Comparison of ENCODE assay signal across 17 mouse cellular contexts in the genomic region with DNA sequence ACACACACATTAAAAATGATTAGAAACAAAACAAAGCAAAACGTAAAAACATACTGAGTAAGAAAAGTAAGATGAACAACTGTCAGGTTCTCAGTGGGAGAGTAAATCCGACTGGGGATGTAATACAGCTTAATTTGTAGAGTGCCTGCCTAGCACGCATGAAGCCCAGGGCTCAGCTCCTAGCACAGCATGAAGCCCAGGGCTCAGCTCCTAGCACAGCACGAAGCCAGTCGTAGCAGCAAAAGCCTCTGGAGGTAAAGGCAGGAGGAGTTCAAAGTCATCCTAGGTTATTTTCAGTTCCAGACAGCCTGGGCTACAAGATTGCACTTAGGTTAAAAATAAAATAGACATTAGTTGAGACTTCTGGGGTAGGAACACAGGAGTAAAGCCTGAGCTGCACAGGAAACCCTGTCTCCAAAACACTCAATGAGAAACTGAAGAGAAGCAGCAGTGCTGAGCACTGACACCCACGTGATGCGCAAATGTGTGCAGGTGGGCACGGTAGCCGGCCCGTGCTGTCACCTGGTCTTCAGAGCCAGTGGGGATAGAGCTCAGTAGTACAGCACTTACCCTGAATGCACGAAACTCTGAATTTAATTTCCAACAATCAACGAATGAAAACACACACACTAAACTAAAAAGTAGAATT. TPM values are rescaled to one million over a fixed set of nuclear protein-coding genes. Genes with fewer than 3 reads are reported as not detected.
DNase-seq lines count a peak whose midpoint lies in the region; ATAC-seq and TF ChIP-seq lines count a peak whose summit lies in the region.
"Had no signal": no experiment of that assay in that cellular context is flagged by ENCODE, and none has a peak within 500 bp of the region (broad histone marks: within the 10 kb centered on the region; RNA-seq: fewer than 3 reads in every experiment).

No protein-coding gene starts in this region.

- H3K4me1 ChIP-seq in heart, embryonic 15.5 days (replicated peaks) = peaks cover 31% of the 10 kb centered on the region
- peaks cover 28% of the 10 kb centered on the region for H3K4me1 ChIP-seq in heart, embryonic 10.5 days
- peaks cover 5 to 13% of the 10 kb centered on the region in 2 experiments for H3K4me1 ChIP-seq in MEL (ENCODE audit: control insufficient read depth in 1 of 2, insufficient read depth in 2 of 2, low read length in 2 of 2)
- H3K4me1 ChIP-seq in midbrain, postnatal 0 days (ENCODE audit: insufficient read depth, low read length) = 0 out of 2 replicates have a peak, but pooled peaks cover 2% of the 10 kb centered on the region
- H3K4me1 ChIP-seq: embryonic facial prominence, embryonic 12.5 days; neural tube, embryonic 12.5 days had no signal

- H3K27ac ChIP-seq in heart, embryonic 15.5 days = peak overlapping the region; percentile 60; the same call in 1 of the 2 replicates
- H3K27ac ChIP-seq in heart, embryonic 10.5 days = no peak overlapping the region
- peak overlapping the region; percentile 35 for H3K27ac ChIP-seq in MEL (ENCODE audit: control insufficient read depth, low read depth, low read length)
- H3K27ac ChIP-seq in midbrain, postnatal 0 days (ENCODE audit: low read depth, low read length) = no peak overlapping the region
- H3K27ac ChIP-seq: embryonic facial prominence, embryonic 12.5 days; hindbrain, embryonic 14.5 days; lung, embryonic 15.5 days; neural tube, embryonic 12.5 days had no signal

- no peak for DNase-seq in heart, embryonic 10.5 days (ENCODE audit: low spot score)
- no peak for DNase-seq in MEL (ENCODE audit: low read depth, low spot score)
- DNase-seq in thymus, postnatal 36 days = peak; percentile 35 to 64
- no peak for DNase-seq in midbrain, postnatal 0 days (ENCODE audit: low spot score)
- no peak for DNase-seq in left cerebral cortex, postnatal 10 days (ENCODE audit: extremely low spot score in 1 of 2, low spot score in 2 of 2)
- DNase-seq: kidney, adult 18-20 months; kidney, postnatal 14 days; layer of hippocampus, adult 9-11 months; right cerebral cortex, postnatal 4 days had no signal

- TF ChIP-seq CTCF in MEL (IDR thresholded peaks at IDR 0.05 in 2 of 3, conservative IDR thresholded peaks at IDR 0.05 in 1 of 3; ENCODE audit: control insufficient read depth in 1 of 3, insufficient read depth in 1 of 3, low read depth in 2 of 3, low read length in 3 of 3, poor library complexity in 1 of 3, severe bottlenecking in 1 of 3) = no peak
- TF ChIP-seq CTCF in midbrain, postnatal 0 days (IDR thresholded peaks at IDR 0.05) = no peak

- 76% methylated on average over 12 of the region's 12 CpGs for WGBS in heart, embryonic 15.5 days
- WGBS in heart, embryonic 10.5 days = 74% methylated on average over 12 of the region's 12 CpGs
- WGBS in midbrain, postnatal 0 days = 73% methylated on average over 12 of the region's 12 CpGs

- no peak for TF ChIP-seq POLR2A in MEL (IDR thresholded peaks at IDR 0.05; ENCODE audit: control insufficient read depth in 1 of 2, insufficient read depth in 1 of 2, low read depth in 1 of 2, low read length in 2 of 2, poor library complexity in 1 of 2)

- H3K27me3 ChIP-seq in heart, embryonic 15.5 days = no peaks in the 10 kb centered on the region
- no peaks in the 10 kb centered on the region for H3K27me3 ChIP-seq in heart, embryonic 10.5 days (ENCODE audit: insufficient read depth, poor library complexity, severe bottlenecking)
- no peaks in the 10 kb centered on the region for H3K27me3 ChIP-seq in MEL (ENCODE audit: control insufficient read depth in 1 of 2, insufficient read depth in 2 of 2, low read length in 2 of 2)
- no peaks in the 10 kb centered on the region for H3K27me3 ChIP-seq in midbrain, postnatal 0 days (ENCODE audit: insufficient read depth, low read length)
- H3K27me3 ChIP-seq: embryonic facial prominence, embryonic 12.5 days; lung, embryonic 15.5 days; neural tube, embryonic 12.5 days had no signal

- H3K9me3 ChIP-seq in heart, embryonic 15.5 days (replicated peaks) = no peaks in the 10 kb centered on the region
- no peaks in the 10 kb centered on the region for H3K9me3 ChIP-seq in heart, embryonic 10.5 days
- H3K9me3 ChIP-seq in MEL (replicated peaks; ENCODE audit: insufficient read depth, low read length) = no peaks in the 10 kb centered on the region
- no peaks in the 10 kb centered on the region for H3K9me3 ChIP-seq in midbrain, postnatal 0 days (ENCODE audit: low read length)
- H3K9me3 ChIP-seq: embryonic facial prominence, embryonic 12.5 days; lung, embryonic 15.5 days; neural tube, embryonic 12.5 days had no signal

- H3K79me2 ChIP-seq in MEL (ENCODE audit: control insufficient read depth, insufficient read depth, low read length, poor library complexity) = peaks cover 28% of the 10 kb centered on the region

- H3K4me2 ChIP-seq in heart, embryonic 15.5 days = no peak overlapping the region
- no peak overlapping the region for H3K4me2 ChIP-seq in midbrain, postnatal 0 days (ENCODE audit: low read depth, low read length, poor library complexity, severe bottlenecking)
- H3K4me2 ChIP-seq: embryonic facial prominence, embryonic 12.5 days; hindbrain, embryonic 14.5 days; liver, embryonic 11.5 days; lung, embryonic 15.5 days; neural tube, embryonic 12.5 days had no signal

- H3K9ac ChIP-seq in heart, embryonic 15.5 days = no peak overlapping the region
- no peak overlapping the region for H3K9ac ChIP-seq in MEL (ENCODE audit: control insufficient read depth, low read depth, low read length, poor library complexity, severe bottlenecking)
- no peak overlapping the region for H3K9ac ChIP-seq in midbrain, postnatal 0 days (replicated peaks; ENCODE audit: low read length, poor library complexity, severe bottlenecking)
- H3K9ac ChIP-seq: embryonic facial prominence, embryonic 12.5 days; hindbrain, embryonic 14.5 days; lung, embryonic 15.5 days; neural tube, embryonic 12.5 days had no signal

- no peaks in the 10 kb centered on the region for H3K36me3 ChIP-seq in heart, embryonic 15.5 days
- 0 out of 2 replicates have a peak, but pooled peaks cover 15% of the 10 kb centered on the region for H3K36me3 ChIP-seq in heart, embryonic 10.5 days
- H3K36me3 ChIP-seq in MEL (ENCODE audit: control insufficient read depth in 1 of 2, insufficient read depth in 2 of 2, low read length in 2 of 2) = peaks cover 0 to 19% of the 10 kb centered on the region in 2 experiments; a peak in 2 of 4 replicates
- H3K36me3 ChIP-seq in midbrain, postnatal 0 days (ENCODE audit: insufficient read depth, low read length) = no peaks in the 10 kb centered on the region
- H3K36me3 ChIP-seq: lung, embryonic 15.5 days; neural tube, embryonic 12.5 days had no signal

- no peak for TF ChIP-seq RAD21 in MEL (IDR thresholded peaks at IDR 0.05; ENCODE audit: low read depth, low read length)

- no peak for ATAC-seq in heart, embryonic 15.5 days (replicated peaks; ENCODE audit: insufficient number of reproducible peaks, insufficient read depth, low FRiP score, low read depth)
- ATAC-seq in erythroblast, adult 5-6 weeks (replicated peaks; ENCODE audit: low FRiP score, poor library complexity, severe bottlenecking) = peak; percentile 17; the same call in 1 of the 2 replicates
- ATAC-seq in midbrain, postnatal 0 days (ENCODE audit: low FRiP score) = no peak
- ATAC-seq: midbrain, embryonic 16.5 days had no signal

- TF ChIP-seq EP300 in MEL (IDR thresholded peaks at IDR 0.05; ENCODE audit: low read depth in 1 of 2, low read length in 2 of 2) = no peak

- intact Hi-C loops in left cerebral cortex, postnatal 10 days (cut with DNase I) = loop anchor here (5.0 kb wide), 2 partner anchors 84 to 139 kb away; no protein-coding TSS in a partner anchor

- H3K4me3 ChIP-seq in heart, embryonic 15.5 days = no peak overlapping the region
- H3K4me3 ChIP-seq in heart, embryonic 10.5 days = no peak overlapping the region
- no peak overlapping the region for H3K4me3 ChIP-seq in MEL (ENCODE audit: control insufficient read depth in 1 of 2, insufficient read depth in 1 of 2, low read depth in 2 of 2, low read length in 2 of 2)
- H3K4me3 ChIP-seq in midbrain, postnatal 0 days (ENCODE audit: low read depth, low read length) = no peak overlapping the region
- H3K4me3 ChIP-seq: embryonic facial prominence, embryonic 12.5 days; lung, embryonic 15.5 days; neural tube, embryonic 12.5 days had no signal

TF ChIP-seq in MEL, 35 proteins besides CTCF, POLR2A, EP300 and RAD21:
- TF ChIP-seq MAFK (IDR thresholded peaks at IDR 0.05; ENCODE audit: borderline replicate concordance, low read depth, low read length) = no peak

RNA-seq across cellular contexts. Expression of gene Atp1b3, which starts 11.0 kb away (rescaled TPM):
- polyA plus RNA-seq in heart, embryonic 15.5 days (2015; fragmentation: Nextera tagmentation; extraction: Ambion mirVana) = 120 and 130 TPM in 2 replicates
- 163 TPM in 2 replicates for polyA plus RNA-seq in heart, embryonic 10.5 days (2016; fragmentation: Nextera tagmentation; extraction: Ambion mirVana)
- 57.8 TPM in 2 replicates for total RNA-seq in MEL (2012; rRNA removed)
- 10 to 100 TPM in 1 of 2 experiments, not detected in 1; 70.6 TPM for polyA plus RNA-seq in MEL (2012; ENCODE audit: insufficient read depth in 1 of 2, insufficient read length in 2 of 2, low read depth in 1 of 2, low replicate concordance in 2 of 2, missing spikeins in 1 of 2)
- total RNA-seq in erythroblast, adult 5-6 weeks (2015; ENCODE audit: low replicate concordance) = 55.0 and 62.6 TPM in 2 replicates
- total RNA-seq in erythroblast, adult 5-6 weeks (2017; ENCODE audit: low replicate concordance) = 44.9 and 64.3 TPM in 2 replicates
- 69.1 and 84.3 TPM in 2 replicates for total RNA-seq in midbrain, postnatal 0 days (2014; rRNA removed)
- 188 and 190 TPM in 2 replicates for polyA plus RNA-seq in midbrain, postnatal 0 days (2015; fragmentation: Nextera tagmentation; extraction: Ambion mirVana)
- total RNA-seq in left cerebral cortex, postnatal 10 days (2021) = 10 to 100 TPM; 90.9 to 96.4 TPM

Comparison
In these comparisons a context has a peak if more than half of its experiments do, and no peak if none do; other contexts are left out.
1. H3K27ac ChIP-seq: peak in heart, embryonic 15.5 days (single experiment) and MEL (single experiment); none in heart, embryonic 10.5 days (single experiment) and midbrain, postnatal 0 days (single experiment).
2. DNase-seq: peak in thymus, postnatal 36 days (2 of 2); none in heart, embryonic 10.5 days (single experiment), MEL (single experiment), midbrain, postnatal 0 days (single experiment) and left cerebral cortex, postnatal 10 days (0 of 2).